Mouse (Mus musculus) olfactory bulb, adult 2 months (tissue): ENCODE results near the gene Tfeb. TPM values are rescaled to one million over a fixed set of nuclear protein-coding genes. Genes with fewer than 3 reads are reported as not detected.

Source experiments
- H3K27ac ChIP-seq: fragments of 200-500 bp; 2 replicates; pipeline ENCODE4 v1.5.1; 2012; ENCODE audit warnings: low read depth, low read length; ENCODE audit not compliant: insufficient read depth
- H3K4me1 ChIP-seq: fragments of 200-500 bp; 2 replicates; pipeline ENCODE4 v1.6.1; 2012; ENCODE audit warnings: low read length; ENCODE audit not compliant: control insufficient read depth, insufficient read depth
- H3K4me3 ChIP-seq: fragments of 200-500 bp; 2 replicates; pipeline ENCODE4 v1.5.1; 2012; ENCODE audit warnings: mild to moderate bottlenecking, low read depth, low read length, moderate library complexity; ENCODE audit not compliant: insufficient read depth
- CTCF ChIP-seq: fragments of 200-500 bp; IDR thresholded peaks from 2 replicates; pipeline ENCODE4 v1.5.1; 2012; ENCODE audit warnings: low read depth, mild to moderate bottlenecking, low read length, moderate library complexity; ENCODE audit not compliant: insufficient read depth
- POLR2A ChIP-seq: fragments of 200-500 bp; IDR thresholded peaks from 2 replicates; pipeline ENCODE4 v1.6.1; 2012; ENCODE audit warnings: mild to moderate bottlenecking, low read depth, low read length, moderate library complexity; ENCODE audit not compliant: insufficient read depth
- WGBS: fragments of 180-500 bp; shearing (Covaris S2); methylation state at CpG from one replicate; pipeline ENCODE4 v1.1.7; 2018; 5-methylcytosine and 5-hydroxymethylcytosine counted together
- polyA plus RNA-seq: library from polyadenylated mRNA; stranded (reverse); fragments of >200 nt; gene quantifications from 2 replicates; pipeline ENCODE4 v1.2.4, GENCODE M21; 2012; ENCODE audit warnings: low replicate concordance; ENCODE audit not compliant: missing spikeins, insufficient read depth, insufficient read length

Gene Tfeb
- polyA plus RNA-seq, 1 experiment, result not detected

GRCm38 (mm10) chr17:47802806-47803205 lies 66.0 kb downstream of the Tfeb start:
- WGBS, result 18% methylated on average over 8 of the region's 8 CpGs
- Histone ChIP-seq H3K4me3 (no peak overlapping the region), H3K27ac (no peak overlapping the region)

DNA sequence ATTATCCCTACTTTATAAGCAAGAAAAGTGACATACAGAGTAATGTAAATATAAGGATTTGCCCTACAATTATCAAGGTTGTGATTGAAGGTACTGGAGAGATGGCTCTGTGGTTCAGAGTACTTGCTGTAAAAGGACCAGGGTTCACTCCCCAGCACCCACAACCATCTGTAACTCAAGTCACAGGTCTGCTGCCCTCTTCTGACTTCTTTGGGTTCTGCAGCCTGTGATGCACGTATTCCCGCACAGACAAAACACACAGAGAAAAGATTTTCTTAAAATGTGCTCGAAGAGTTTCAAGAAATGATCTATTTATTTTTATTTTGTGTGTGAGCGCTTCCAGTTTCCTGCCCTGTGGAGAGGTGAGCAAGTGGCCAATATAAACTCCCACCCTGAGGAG lies 66.8 kb downstream of the Tfeb start:
- 93% methylated on average over 4 of the region's 4 CpGs for WGBS

More at GRCm38 (mm10) chr17:47802806-47803205, 66.0 kb downstream of the Tfeb start:
- TF ChIP-seq CTCF (no peak), POLR2A (no peak)
- H3K4me1 ChIP-seq, result no peaks in the 10 kb centered on the region; the same call in 1 of the 2 replicates

DNA sequence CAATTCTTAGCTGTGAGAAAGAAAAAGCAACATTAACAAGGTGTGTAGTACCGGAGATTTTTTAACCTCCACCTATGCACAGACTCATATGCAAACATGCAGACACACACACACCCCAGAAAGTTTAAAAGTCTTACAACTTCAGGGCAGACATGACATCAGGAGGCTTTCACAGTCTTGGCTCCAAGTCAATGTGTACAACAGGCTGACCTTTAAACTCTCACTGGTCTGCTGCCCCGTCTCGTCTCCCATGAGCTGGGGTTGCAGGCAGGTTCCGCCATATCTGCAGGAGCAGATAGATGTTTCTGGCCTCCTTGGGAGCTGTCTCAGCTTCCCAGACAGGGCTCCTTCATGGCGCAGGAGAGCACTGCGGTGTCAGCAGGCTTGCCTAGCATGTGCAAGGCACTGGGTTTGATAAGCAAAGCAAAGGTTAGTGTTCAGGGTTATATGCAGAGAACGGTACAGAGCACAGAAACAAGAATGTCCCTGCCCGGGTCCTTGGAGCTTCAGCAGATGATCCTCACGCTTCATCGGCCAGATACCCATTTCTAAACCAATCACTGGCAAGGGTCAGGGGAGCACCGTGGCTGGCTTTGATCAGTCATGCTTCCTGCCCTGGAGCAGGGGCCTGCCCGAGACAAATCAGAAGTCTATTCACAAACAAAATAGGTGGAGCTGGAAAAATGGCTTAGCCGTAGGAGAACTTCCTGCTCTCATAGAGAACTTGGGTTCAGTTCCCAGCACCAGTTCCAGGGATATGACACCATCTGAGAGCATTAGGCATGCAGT lies 68.4 kb downstream of the Tfeb start:
- Histone ChIP-seq H3K27ac (no peak overlapping the region), H3K4me3 (no peak overlapping the region), H3K4me1 (no peaks in the 10 kb centered on the region; the same call in 1 of the 2 replicates)
- no peak for TF ChIP-seq CTCF
- TF ChIP-seq POLR2A, result no peak
- WGBS, result 77% methylated on average over 13 of the region's 13 CpGs

More for the DNA sequence above, 66.8 kb downstream of the Tfeb start:
- no peak for TF ChIP-seq POLR2A
- TF ChIP-seq CTCF, result no peak
- H3K4me3 ChIP-seq, result no peak overlapping the region
- H3K27ac ChIP-seq, result no peak overlapping the region
- H3K4me1 ChIP-seq, result no peaks in the 10 kb centered on the region; the same call in 1 of the 2 replicates

GRCm38 (mm10) chr17:47806230-47806629 lies 69.4 kb downstream of the Tfeb start:
- no peak for TF ChIP-seq POLR2A
- no peak for TF ChIP-seq CTCF
- no peak overlapping the region for H3K27ac ChIP-seq
- 42% methylated on average over 9 of the region's 9 CpGs for WGBS
- no peaks in the 10 kb centered on the region; the same call in 1 of the 2 replicates for H3K4me1 ChIP-seq
- no peak overlapping the region for H3K4me3 ChIP-seq

- TF ChIP-seq CTCF (no peak), POLR2A (no peak)
- Histone ChIP-seq H3K4me1 (peaks cover 6% of the 10 kb centered on the region; the same call in 1 of the 2 replicates), H3K4me3 (no peak overlapping the region), H3K27ac (no peak overlapping the region)
- WGBS, result 52% methylated on average over 15 of the region's 15 CpGs
Observed at GRCm38 (mm10) chr17:47811265-47811800, 74.5 kb downstream of the Tfeb start.

DNA sequence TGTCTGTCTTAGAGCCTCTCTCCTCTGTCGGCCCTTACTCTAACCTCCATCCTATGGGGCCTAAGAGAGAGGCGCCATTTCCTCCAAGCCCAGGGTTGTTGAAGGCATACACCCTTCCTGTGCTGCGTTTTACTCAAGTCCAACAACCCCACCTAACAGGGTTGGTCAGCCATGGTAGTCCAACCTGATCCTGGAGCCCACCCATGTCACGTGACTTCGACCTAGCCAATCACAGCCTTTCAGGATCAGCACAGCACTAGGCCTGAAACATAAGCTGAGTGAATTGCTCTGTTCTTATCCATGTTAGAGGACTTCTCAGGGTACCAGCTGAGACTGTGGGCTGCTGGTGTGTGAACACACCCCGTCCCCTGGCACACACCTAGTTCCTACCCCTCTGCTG lies 75.4 kb downstream of the Tfeb start:
- H3K4me3 ChIP-seq, result no peak overlapping the region
- WGBS, result 91% methylated on average over 6 of the region's 6 CpGs
- no peak for TF ChIP-seq CTCF
- TF ChIP-seq POLR2A, result no peak

DNA sequence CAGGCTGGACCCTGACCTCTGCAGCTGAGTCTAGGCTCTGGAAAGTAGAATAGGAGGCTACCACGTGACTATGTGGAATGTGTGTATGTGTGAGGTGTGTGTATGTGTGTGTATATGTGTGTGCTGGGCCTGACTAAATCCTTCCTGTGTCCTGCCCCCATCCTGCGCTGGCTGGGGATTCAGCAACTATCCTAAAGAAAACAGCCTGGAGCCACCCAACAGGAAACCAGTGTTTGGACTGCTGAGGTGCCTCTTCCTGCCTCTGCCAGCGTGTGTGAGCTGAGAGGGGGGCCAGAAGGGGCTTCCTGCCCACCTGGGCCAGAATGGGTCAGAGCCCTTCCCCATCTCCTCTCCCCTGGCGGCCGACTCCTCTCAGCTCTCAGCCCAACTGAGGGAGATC lies 76.8 kb downstream of the Tfeb start:
- no peak for TF ChIP-seq CTCF
- no peak for TF ChIP-seq POLR2A
- Histone ChIP-seq H3K4me1 (peaks cover 6% of the 10 kb centered on the region; the same call in 1 of the 2 replicates), H3K4me3 (no peak overlapping the region), H3K27ac (no peak overlapping the region)
- 82% methylated on average over 5 of the region's 5 CpGs for WGBS

More for the DNA sequence above, 75.4 kb downstream of the Tfeb start:
- H3K4me1 ChIP-seq, result peaks cover 6% of the 10 kb centered on the region; the same call in 1 of the 2 replicates
- H3K27ac ChIP-seq, result no peak overlapping the region

- TF ChIP-seq CTCF (no peak), POLR2A (no peak)
- 49% methylated on average over 6 of the region's 6 CpGs for WGBS
- Histone ChIP-seq H3K4me1 (peaks cover 6% of the 10 kb centered on the region; the same call in 1 of the 2 replicates), H3K27ac (no peak overlapping the region), H3K4me3 (no peak overlapping the region)
Observed at GRCm38 (mm10) chr17:47814496-47814895, 77.7 kb downstream of the Tfeb start.

DNA sequence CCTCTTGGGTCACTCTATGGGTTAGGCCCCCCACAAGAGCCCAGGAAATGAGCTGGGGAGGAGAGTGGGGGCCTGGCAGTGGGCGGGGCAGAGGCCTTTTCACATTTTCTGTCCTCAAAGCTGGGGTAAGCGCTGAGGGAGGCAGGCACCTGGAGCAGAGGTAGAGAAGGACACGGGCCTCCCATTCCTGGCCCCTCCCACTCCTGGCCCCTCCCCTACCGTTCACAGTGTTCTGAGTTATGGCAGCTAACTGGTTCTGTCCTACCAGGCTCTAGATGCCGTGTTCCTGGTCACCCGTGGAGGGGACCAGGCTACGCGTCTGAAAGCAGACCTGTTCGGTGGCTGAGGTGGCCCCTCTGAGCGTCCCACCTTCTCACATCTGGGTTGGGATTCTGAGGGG lies 78.6 kb downstream of the Tfeb start:
- Histone ChIP-seq H3K4me1 (peaks cover 6% of the 10 kb centered on the region; the same call in 1 of the 2 replicates), H3K27ac (no peak overlapping the region), H3K4me3 (no peak overlapping the region)
- TF ChIP-seq POLR2A, result no peak
- TF ChIP-seq CTCF, result no peak
- WGBS, result 62% methylated on average over 10 of the region's 10 CpGs
